Mouse (Mus musculus) splenic B cell, adult 2 months (primary cell): ENCODE results near the gene P3h3.
"Not testable (repeated sequence)": the region's sequence is repeated elsewhere in the genome, so short reads cannot be mapped to it uniquely, and the experiment has no call there.

Experiments
- DNase-seq: peaks from one replicate; pipeline ENCODE4 v3.0.0-alpha.2; 2011; ENCODE audit warnings: low read depth, low spot score
- H3K27me3 ChIP-seq: 2 replicates; pipeline ENCODE4 v1.6.1; 2012; ENCODE audit warnings: mild to moderate bottlenecking, low read length, moderate library complexity, mixed read lengths; ENCODE audit not compliant: control insufficient read depth, poor library complexity, insufficient read depth, severe bottlenecking
- H3K36me3 ChIP-seq: 2 replicates; pipeline ENCODE4 v1.6.1; 2012; ENCODE audit warnings: mild to moderate bottlenecking, low read length, moderate library complexity, mixed read lengths; ENCODE audit not compliant: control insufficient read depth, poor library complexity, insufficient read depth, severe bottlenecking

The P3h3 gene

GRCm38 (mm10) chr6:124856916-124857839 lies at the start of gene P3h3:
TSS of gene P3h3 (minus strand) at chr6:124857752.
- peak; percentile 74 for DNase-seq
- peaks cover 5% of the 10 kb centered on the region for H3K27me3 ChIP-seq
- no peaks in the 10 kb centered on the region for H3K36me3 ChIP-seq

DNA sequence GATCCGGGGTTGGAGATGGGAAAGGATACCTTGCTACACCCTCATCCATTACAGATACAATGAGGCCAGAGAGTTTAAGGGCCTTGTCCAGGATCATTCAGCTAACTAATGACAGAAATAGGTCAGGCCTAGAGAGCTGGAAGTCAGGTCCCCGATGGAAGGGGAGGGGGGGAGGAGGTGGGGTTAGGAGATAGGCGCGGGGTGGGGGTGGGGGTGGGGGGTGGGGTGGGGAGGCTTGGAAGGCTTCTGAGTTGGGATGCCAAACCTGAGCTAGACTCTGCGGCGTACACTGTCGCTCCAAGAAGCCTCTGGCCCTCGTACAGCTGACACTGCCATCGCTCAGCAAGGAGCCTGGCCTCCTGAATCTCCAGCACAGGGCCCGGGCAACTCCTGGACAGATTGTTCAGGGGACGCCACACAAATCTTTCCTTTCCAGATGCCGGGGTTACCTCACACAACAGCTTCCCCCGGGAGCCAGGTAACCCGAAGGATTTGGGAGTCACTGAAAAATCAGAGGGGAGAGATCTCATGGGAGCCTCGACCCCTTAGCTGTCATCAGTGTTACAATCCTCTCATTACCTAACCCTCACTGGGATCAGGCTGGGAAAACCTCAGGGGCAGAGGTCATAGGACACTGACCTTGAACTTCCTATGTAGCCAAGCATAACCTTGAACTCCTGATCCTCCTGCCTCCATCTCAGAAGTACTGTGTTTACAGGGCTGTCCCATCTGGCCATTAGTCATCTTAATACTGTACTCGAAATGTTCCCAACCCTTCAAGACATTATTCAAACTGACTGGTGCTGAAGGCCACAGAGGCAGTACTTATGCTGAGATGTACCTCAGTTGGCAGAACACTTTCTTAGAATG lies 47.7 kb upstream of the P3h3 start:
- no peaks in the 10 kb centered on the region for H3K36me3 ChIP-seq
- H3K27me3 ChIP-seq, result no peaks in the 10 kb centered on the region
- DNase-seq, result no peak

GRCm38 (mm10) chr6:124904161-124904981 lies 46.8 kb upstream of the P3h3 start:
- H3K27me3 ChIP-seq, result no peaks in the 10 kb centered on the region
- H3K36me3 ChIP-seq, result no peaks in the 10 kb centered on the region
- DNase-seq, result peak; percentile 58

GRCm38 (mm10) chr6:124903580-124904151 lies 46.1 kb upstream of the P3h3 start:
- peak; percentile 95 for DNase-seq
- no peaks in the 10 kb centered on the region for H3K27me3 ChIP-seq
- H3K36me3 ChIP-seq, result no peaks in the 10 kb centered on the region

DNA sequence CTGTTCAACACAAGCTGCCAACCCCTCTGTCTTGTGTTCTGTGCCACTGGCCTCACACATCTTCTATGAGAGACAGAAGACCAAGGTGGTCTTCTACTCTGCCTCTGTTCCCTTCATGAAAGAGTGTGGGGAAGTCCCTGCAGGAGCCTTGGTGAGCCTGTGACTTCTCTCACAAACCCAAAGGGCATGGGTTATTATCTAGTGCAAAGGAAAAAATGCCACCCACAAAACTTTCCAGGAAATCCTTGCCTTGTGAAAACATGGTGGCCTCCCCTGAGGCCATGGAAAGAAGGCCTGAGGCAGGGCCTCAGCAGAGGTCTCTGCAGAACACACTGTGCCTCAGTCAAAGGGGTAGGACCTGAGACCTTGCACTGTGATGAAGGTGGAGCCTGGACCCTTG lies 44.3 kb upstream of the P3h3 start:
- no peak for DNase-seq
- H3K27me3 ChIP-seq, result no peaks in the 10 kb centered on the region

DNA sequence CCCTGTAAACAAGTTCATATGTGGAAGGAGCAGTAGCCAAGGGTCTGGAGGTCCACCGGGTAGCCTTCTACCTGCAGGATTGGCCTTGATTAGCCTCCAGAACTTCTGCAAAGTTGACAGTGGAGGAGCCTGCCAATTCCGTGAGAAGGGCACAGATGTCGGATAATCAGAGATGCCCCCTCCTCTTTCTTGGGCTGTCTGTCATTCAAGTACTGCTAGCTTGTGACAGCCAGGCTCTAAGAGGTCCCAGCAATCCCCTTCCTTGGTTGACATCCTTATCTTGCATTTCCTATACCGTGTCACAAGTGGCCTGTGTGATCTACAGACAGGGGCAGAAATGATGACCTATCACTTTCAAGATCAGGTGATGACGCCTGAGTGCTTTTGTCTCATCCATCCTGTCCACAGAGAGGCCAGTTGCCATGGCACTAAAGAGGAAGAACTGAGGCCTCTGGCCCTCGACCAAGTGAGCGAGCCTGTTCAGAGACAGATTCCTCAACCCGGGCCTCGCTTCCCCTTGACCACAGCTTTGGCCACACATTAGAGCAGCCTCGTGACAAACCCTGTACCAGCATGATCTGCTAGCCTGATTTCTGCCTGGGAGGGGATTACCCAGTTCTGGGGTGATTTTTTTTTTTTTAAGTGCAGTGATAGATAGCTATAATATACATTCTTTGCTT lies 43.4 kb upstream of the P3h3 start:
- Histone ChIP-seq H3K36me3 (no peaks in the 10 kb centered on the region), H3K27me3 (no peaks in the 10 kb centered on the region)
- DNase-seq, result peak; percentile 49

More for the DNA sequence above, 44.3 kb upstream of the P3h3 start:
- no peaks in the 10 kb centered on the region for H3K36me3 ChIP-seq

- DNase-seq, result no peak
- H3K36me3 ChIP-seq, result no peaks in the 10 kb centered on the region
- no peaks in the 10 kb centered on the region for H3K27me3 ChIP-seq
Observed at GRCm38 (mm10) chr6:124900056-124900800, 42.7 kb upstream of the P3h3 start.

DNA sequence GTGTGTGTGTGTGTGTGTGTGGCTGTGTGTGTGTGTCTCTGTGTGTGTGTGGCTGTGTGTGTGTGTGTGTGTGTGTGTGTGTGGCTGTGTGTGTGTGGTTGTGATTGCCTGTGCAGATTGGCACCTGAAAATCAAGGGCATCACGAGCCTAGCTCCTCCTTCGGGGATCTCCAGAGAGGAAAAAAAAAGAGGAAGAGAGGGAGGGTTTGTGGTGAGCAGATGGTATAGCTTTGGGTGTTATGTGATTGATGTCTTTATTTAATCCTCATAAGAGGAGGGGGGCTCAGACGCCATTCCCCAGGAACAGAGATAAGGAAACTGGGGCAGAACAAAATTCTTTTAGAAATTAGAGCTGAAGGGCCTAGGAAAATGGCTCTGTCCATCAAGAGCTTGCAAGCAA lies 40.8 kb upstream of the P3h3 start:
- H3K27me3 ChIP-seq, result no peaks in the 10 kb centered on the region
- DNase-seq, result peak; percentile 66
- H3K36me3 ChIP-seq, result no peaks in the 10 kb centered on the region

DNA sequence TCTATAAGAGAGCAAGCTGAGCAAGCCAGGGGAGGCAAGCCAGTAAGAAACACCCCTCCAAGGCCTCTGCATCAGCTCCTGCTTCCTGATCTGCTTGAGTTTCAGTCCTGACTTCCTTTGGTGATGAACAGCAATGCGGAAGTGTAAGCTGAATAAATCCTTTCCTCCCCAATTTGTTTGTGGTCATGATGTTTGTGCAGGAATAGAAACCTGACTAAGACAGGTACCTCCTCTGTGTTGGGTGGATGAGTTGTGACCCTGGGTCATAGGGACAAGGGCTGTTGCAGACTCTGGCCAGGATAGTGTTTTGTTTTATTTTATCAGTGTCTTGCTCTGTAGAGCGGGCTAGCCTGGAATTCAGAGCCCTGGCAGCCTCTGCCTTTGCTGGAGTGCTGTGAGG lies 36.6 kb upstream of the P3h3 start:
- not testable (repeated sequence) for H3K36me3 ChIP-seq, DNase-seq, H3K27me3 ChIP-seq

GRCm38 (mm10) chr6:124890997-124891396 lies 33.4 kb upstream of the P3h3 start:
- Histone ChIP-seq H3K27me3 (no peaks in the 10 kb centered on the region), H3K36me3 (no peaks in the 10 kb centered on the region)
- DNase-seq, result no peak

GRCm38 (mm10) chr6:124888555-124889125 lies 31.1 kb upstream of the P3h3 start:
- H3K36me3 ChIP-seq, result no peaks in the 10 kb centered on the region
- H3K27me3 ChIP-seq, result no peaks in the 10 kb centered on the region
- DNase-seq, result no peak

DNA sequence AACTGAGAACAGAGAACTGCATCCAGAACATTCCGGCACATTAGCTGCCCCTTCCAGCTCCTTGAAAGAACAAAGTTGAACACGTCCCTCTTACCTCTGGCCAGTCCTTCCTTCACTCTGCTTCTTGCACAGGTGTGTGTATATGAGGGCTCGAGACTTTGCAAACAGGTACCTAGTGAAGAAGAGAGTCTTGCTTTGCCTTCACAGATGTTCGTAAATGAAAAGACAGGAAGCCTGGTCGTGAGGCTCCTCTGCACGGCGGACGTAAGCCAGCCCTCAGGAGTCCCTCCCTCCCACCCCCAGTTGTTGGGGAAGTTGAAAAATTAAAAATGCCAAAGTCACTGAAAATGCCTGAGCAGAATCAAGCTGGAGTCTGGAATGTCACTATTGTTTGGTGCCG lies 30.4 kb upstream of the P3h3 start, which contains the start of gene Cd4:
Gene Cd4, minus strand, starts transcription at position 236 of the 400 bp plus-strand sequence.
- H3K27me3 ChIP-seq, result no peaks in the 10 kb centered on the region
- DNase-seq, result no peak
- no peaks in the 10 kb centered on the region for H3K36me3 ChIP-seq

- DNase-seq, result no peak
- Histone ChIP-seq H3K36me3 (no peaks in the 10 kb centered on the region), H3K27me3 (no peaks in the 10 kb centered on the region)
Observed at GRCm38 (mm10) chr6:124885956-124886381, 28.4 kb upstream of the P3h3 start.
